Mouse (Mus musculus) liver, adult 2 months (tissue): ENCODE measurements at regions not wholly inside any gene's neighbourhood (a gene's known extent, or its start where the extent isn't known, plus 50 kb on each side); places are given as distances from the start of the nearest gene placed in this dataset.

Source experiments
- DNase-seq: peaks from one replicate; pipeline ENCODE4 v3.0.0-alpha.2; 2011; ENCODE audit warnings: low read depth, low spot score; ENCODE audit errors: extremely low read depth
- H3K27ac ChIP-seq: fragments of 200-500 bp; replicated peaks from 2 replicates; pipeline ENCODE4 v1.5.1; 2012; ENCODE audit warnings: low read depth, mild to moderate bottlenecking, control low read depth, inconsistent platforms, low read length; ENCODE audit not compliant: insufficient read depth
- H3K27me3 ChIP-seq: fragments of 200-500 bp; 2 replicates; pipeline ENCODE4 v1.6.1; 2012; ENCODE audit warnings: mild to moderate bottlenecking, moderate library complexity, low read length, inconsistent platforms; ENCODE audit not compliant: control insufficient read depth, insufficient read depth
- H3K36me3 ChIP-seq: fragments of 200-500 bp; 2 replicates; pipeline ENCODE4 v1.6.1; 2012; ENCODE audit warnings: low read length, inconsistent platforms; ENCODE audit not compliant: control insufficient read depth, insufficient read depth
- H3K4me1 ChIP-seq: fragments of 200-500 bp; 2 replicates; pipeline ENCODE4 v1.6.1; 2011; ENCODE audit warnings: low read length; ENCODE audit not compliant: control insufficient read depth, insufficient read depth
- H3K4me3 ChIP-seq: fragments of 200-500 bp; 2 replicates; pipeline ENCODE4 v1.5.1; 2011; ENCODE audit warnings: low read depth, mild to moderate bottlenecking, control low read depth, low read length, moderate library complexity; ENCODE audit not compliant: insufficient read depth
- H3K79me2 ChIP-seq: fragments of 200-500 bp; 2 replicates; pipeline ENCODE4 v1.6.1; 2012; ENCODE audit warnings: inconsistent platforms, mild to moderate bottlenecking, low read length, moderate library complexity; ENCODE audit not compliant: control insufficient read depth, insufficient read depth
- H3K9ac ChIP-seq: fragments of 200-500 bp; 2 replicates; pipeline ENCODE4 v1.6.1; 2012; ENCODE audit warnings: low read depth, mild to moderate bottlenecking, control low read depth, inconsistent platforms, low read length
- CTCF ChIP-seq: fragments of 200-500 bp; IDR thresholded peaks from 2 replicates; pipeline ENCODE4 v1.5.1; 2011; ENCODE audit warnings: low read depth, low read length, control low read depth
- POLR2A ChIP-seq: fragments of 200-500 bp; IDR thresholded peaks from 2 replicates; pipeline ENCODE4 v1.6.1; 2011; ENCODE audit warnings: low read length, control low read depth; ENCODE audit not compliant: insufficient read depth; ENCODE audit errors: extremely low read depth
- WGBS: fragments of 180-500 bp; shearing (Covaris S2); methylation state at CpG from one replicate; pipeline ENCODE4 v1.1.7; 2018; 5-methylcytosine and 5-hydroxymethylcytosine counted together

- Histone ChIP-seq H3K4me3 (no peak overlapping the region), H3K9ac (no peak overlapping the region), H3K4me1 (no peaks in the 10 kb centered on the region), H3K79me2 (no peaks in the 10 kb centered on the region), H3K27me3 (no peaks in the 10 kb centered on the region), H3K27ac (no peak overlapping the region), H3K36me3 (no peaks in the 10 kb centered on the region)
- TF ChIP-seq POLR2A = no peak
- no peak for TF ChIP-seq CTCF
- no peak for DNase-seq
These were observed 2914.2 kb upstream of the Gm6569 start for GRCm38 (mm10) chr15:70920138-70920537.

- H3K9ac ChIP-seq = no peak overlapping the region
- H3K36me3 ChIP-seq = no peaks in the 10 kb centered on the region
- no peak for TF ChIP-seq POLR2A
- TF ChIP-seq CTCF = 0 out of 2 replicates have a peak, but pooled peaks have one; percentile 9
- no peak overlapping the region for H3K27ac ChIP-seq
- H3K79me2 ChIP-seq = no peaks in the 10 kb centered on the region
- peak; percentile 16 for DNase-seq
- WGBS = 37% methylated on average over 2 of the region's 2 CpGs
- H3K27me3 ChIP-seq = no peaks in the 10 kb centered on the region
- no peaks in the 10 kb centered on the region for H3K4me1 ChIP-seq
- H3K4me3 ChIP-seq = no peak overlapping the region
These were observed 2913.5 kb upstream of the Gm6569 start for GRCm38 (mm10) chr15:70920862-70921261.
